Mouse (Mus musculus) forebrain, embryonic 14.5 days (tissue): Measurements from ENCODE around the gene Fam83f. TPM values are rescaled to one million over a fixed set of nuclear protein-coding genes. Genes with fewer than 3 reads are reported as not detected.
A peak's percentile ranks its signal among the peaks of the same experiment; 100 is the strongest.

Source experiments
- ATAC-seq: fragments of 200-750 bp; cut with Nextera tagmentation; 2 replicates; pipeline ENCODE4 v1.8.0; 2017; ENCODE audit warnings: mild to moderate bottlenecking, moderate library complexity
- DNase-seq: peaks from one replicate; pipeline ENCODE4 v3.0.0-alpha.2; 2015; ENCODE audit warnings: low spot score
- H3K27ac ChIP-seq: fragments of 300-500 bp; sonication (generic); 2 replicates; pipeline ENCODE4 v1.5.1; 2014; ENCODE audit warnings: low read depth, mild to moderate bottlenecking, control low read depth, low read length, moderate library complexity
- H3K27me3 ChIP-seq: fragments of 300-500 bp; sonication (generic); replicated peaks from 2 replicates; pipeline ENCODE4 v1.6.1; 2014; ENCODE audit warnings: low read length, control low read depth, mixed read lengths; ENCODE audit not compliant: control insufficient read depth, insufficient read depth
- H3K36me3 ChIP-seq: fragments of 300-500 bp; sonication (generic); 2 replicates; pipeline ENCODE4 v1.6.1; 2014; ENCODE audit warnings: low read length, control low read depth; ENCODE audit not compliant: control insufficient read depth, insufficient read depth
- H3K4me1 ChIP-seq: fragments of 300-500 bp; sonication (generic); 2 replicates; pipeline ENCODE4 v1.6.1; 2014; ENCODE audit warnings: antibody characterized with exemption, low read length, control low read depth; ENCODE audit not compliant: control insufficient read depth, insufficient read depth
- H3K4me2 ChIP-seq: fragments of 300-500 bp; sonication (generic); 2 replicates; pipeline ENCODE4 v1.6.1; 2014; ENCODE audit warnings: mild to moderate bottlenecking, control low read depth, low read length
- H3K4me3 ChIP-seq: fragments of 300-500 bp; sonication (generic); 2 replicates; pipeline ENCODE4 v1.5.1; 2014; ENCODE audit warnings: low read depth, low read length, control low read depth
- H3K9ac ChIP-seq: fragments of 300-500 bp; sonication (generic); 2 replicates; pipeline ENCODE4 v1.6.1; 2014; ENCODE audit warnings: mild to moderate bottlenecking, low read length, control low read depth, moderate library complexity
- H3K9me3 ChIP-seq: fragments of 300-500 bp; sonication (generic); replicated peaks from 2 replicates; pipeline ENCODE4 v1.6.1; 2016; ENCODE audit warnings: low read length, control low read depth, mixed read lengths; ENCODE audit not compliant: control insufficient read depth
- WGBS: fragments of 180-500 bp; shearing (Covaris S2); extraction: QIAGEN DNeasy Blood & Tissue Kit; methylation state at CpG from one replicate; pipeline ENCODE4 v1.1.7; 2014; 5-methylcytosine and 5-hydroxymethylcytosine counted together
- polyA plus RNA-seq: library from polyadenylated mRNA; unstranded; fragments of >200 nt; fragmentation: Nextera tagmentation; extraction: Ambion mirVana; gene quantifications from 2 replicates; pipeline ENCODE4 v1.2.1, GENCODE M21; 2014

The Fam83f gene
- polyA plus RNA-seq, 1 experiment from 2014 or later = not detected

DNA sequence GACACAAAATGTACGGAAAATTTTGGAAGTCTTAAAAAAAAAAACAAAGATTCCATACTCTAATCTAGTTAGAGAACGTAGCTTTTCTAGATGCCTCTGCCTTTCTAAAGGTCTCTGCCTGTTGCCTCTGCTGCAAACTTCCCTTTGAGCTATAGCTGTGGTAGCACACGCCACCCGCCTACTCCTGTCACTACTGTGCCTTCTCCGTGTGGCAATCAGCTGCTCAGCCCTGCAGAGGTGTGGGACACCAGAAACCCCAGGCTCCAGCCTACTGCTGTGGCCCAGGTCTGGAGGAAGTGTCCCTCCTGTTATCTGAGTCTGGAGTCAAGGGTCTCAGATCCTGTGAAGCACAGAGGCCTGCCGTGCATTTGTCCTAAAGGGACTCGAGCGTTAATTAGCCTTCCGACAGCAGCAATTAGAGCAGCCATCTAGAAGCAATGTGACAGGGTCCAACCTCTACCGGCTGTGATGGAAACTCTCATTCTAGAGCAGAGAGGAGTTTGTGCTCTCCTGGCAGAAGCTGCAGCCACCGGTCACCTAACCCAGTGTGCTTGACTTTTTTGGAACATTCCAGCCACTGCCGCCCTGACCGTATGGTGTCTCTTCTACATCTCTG, 34.8 kb upstream of the Fam83f start:
- WGBS = 36% methylated on average over 13 of the region's 13 CpGs
- ATAC-seq (no peak), DNase-seq (peak; percentile 52)
- H3K4me1 ChIP-seq = no peaks in the 10 kb centered on the region
- H3K27me3 ChIP-seq = no peaks in the 10 kb centered on the region
- H3K36me3 ChIP-seq = no peaks in the 10 kb centered on the region
- no peak overlapping the region for H3K27ac ChIP-seq
- H3K9ac ChIP-seq = no peak overlapping the region
- H3K4me2 ChIP-seq = no peak overlapping the region
- no peaks in the 10 kb centered on the region for H3K9me3 ChIP-seq
- no peak overlapping the region for H3K4me3 ChIP-seq

DNA sequence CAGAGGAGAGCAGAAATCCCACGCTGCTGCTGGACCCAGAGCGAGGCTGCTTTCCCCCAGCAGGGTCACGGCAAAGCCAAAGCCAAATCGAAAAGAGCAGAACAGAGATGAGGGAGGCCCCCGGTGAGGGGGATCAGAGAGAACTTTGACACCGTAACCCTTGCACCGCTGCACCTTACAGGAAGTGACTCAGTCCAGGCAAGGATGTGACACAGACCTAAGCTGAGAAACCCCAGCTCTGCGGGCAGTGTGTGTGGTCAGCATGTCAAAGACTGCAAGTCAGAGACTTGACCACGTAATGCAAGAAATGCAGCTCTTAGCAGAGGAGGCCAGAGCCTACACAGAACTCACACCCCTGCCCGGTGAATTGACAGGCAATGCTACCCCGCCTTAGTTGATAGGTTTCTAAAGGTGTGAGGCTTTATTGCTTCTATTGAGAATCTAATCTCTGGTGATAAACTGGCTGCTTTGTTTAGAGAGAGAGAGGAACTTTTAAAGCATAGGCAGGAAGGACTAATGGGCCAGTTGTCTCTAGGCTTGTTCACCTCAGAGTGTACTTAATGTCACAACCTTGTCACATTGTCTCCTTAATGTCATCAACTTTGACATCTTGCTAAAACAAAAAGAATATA, 32.5 kb upstream of the Fam83f start:
- no peak overlapping the region for H3K9ac ChIP-seq
- no peaks in the 10 kb centered on the region for H3K36me3 ChIP-seq
- no peak overlapping the region for H3K4me3 ChIP-seq
- H3K4me2 ChIP-seq = no peak overlapping the region
- 78% methylated on average over 11 of the region's 11 CpGs for WGBS
- no peaks in the 10 kb centered on the region for H3K27me3 ChIP-seq
- ATAC-seq (no peak), DNase-seq (no peak)
- H3K27ac ChIP-seq = no peak overlapping the region
- no peaks in the 10 kb centered on the region for H3K9me3 ChIP-seq
- no peaks in the 10 kb centered on the region for H3K4me1 ChIP-seq

GRCm38 (mm10) chr15:80639874-80640273, 31.8 kb upstream of the Fam83f start:
- 85% methylated on average over 3 of the region's 3 CpGs for WGBS
- ATAC-seq (no peak), DNase-seq (no peak)
- no peak overlapping the region for H3K9ac ChIP-seq
- no peak overlapping the region for H3K4me2 ChIP-seq
- no peaks in the 10 kb centered on the region for H3K4me1 ChIP-seq
- no peak overlapping the region for H3K4me3 ChIP-seq
- no peaks in the 10 kb centered on the region for H3K27me3 ChIP-seq
- H3K9me3 ChIP-seq = no peaks in the 10 kb centered on the region
- no peak overlapping the region for H3K27ac ChIP-seq
- H3K36me3 ChIP-seq = no peaks in the 10 kb centered on the region

- H3K4me1 ChIP-seq = no peaks in the 10 kb centered on the region
- no peaks in the 10 kb centered on the region for H3K36me3 ChIP-seq
- H3K27me3 ChIP-seq = no peaks in the 10 kb centered on the region
- H3K4me3 ChIP-seq = no peak overlapping the region
- no peaks in the 10 kb centered on the region for H3K9me3 ChIP-seq
- H3K4me2 ChIP-seq = no peak overlapping the region
- ATAC-seq (no peak), DNase-seq (no peak)
- H3K9ac ChIP-seq = no peak overlapping the region
- WGBS = 87% methylated on average over 2 of the region's 2 CpGs
- H3K27ac ChIP-seq = no peak overlapping the region
Observed at GRCm38 (mm10) chr15:80641702-80642435, 29.8 kb upstream of the Fam83f start.

DNA sequence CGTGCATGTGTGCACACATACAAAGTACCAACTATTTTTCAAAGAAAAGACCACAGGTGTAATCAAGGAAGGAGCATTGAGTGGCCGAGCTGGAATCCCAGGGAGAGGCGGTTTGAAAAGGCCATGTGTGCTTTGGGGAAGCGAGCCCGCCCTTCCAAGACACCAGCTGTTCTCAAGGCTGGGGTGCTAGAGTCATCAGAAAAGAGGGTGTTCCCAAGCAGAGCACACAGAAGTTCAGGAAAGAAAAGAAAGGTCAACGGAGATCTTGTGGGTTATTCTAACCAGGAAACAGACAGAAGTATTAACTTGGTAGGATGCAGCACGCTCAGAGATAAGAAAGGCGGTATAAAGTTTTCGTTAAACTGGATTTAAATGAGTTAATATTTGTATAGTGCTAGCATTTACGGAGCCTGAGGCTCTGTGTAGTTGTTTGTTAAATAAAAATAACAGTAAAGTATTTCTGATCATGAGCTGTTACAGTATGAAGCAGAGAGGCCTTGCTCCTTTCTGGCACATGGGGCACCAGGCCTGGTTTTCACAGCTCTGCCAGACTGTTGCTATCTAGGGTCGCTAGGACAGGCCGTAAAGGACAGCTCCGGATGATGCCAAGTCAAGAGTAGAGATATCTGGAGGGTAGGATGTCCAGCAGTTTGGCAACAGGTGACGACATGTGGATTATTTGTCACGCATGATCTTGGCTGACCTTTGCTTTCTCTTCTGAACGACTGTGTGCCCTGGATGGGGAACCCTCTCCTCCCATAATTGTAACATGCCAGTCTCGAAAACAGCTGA, 26.4 kb upstream of the Fam83f start:
- H3K27ac ChIP-seq = no peak overlapping the region
- 86% methylated on average over 17 of the region's 17 CpGs for WGBS
- no peak overlapping the region for H3K4me3 ChIP-seq
- H3K9me3 ChIP-seq = no peaks in the 10 kb centered on the region
- no peaks in the 10 kb centered on the region for H3K27me3 ChIP-seq
- no peak overlapping the region for H3K9ac ChIP-seq
- no peaks in the 10 kb centered on the region for H3K4me1 ChIP-seq
- no peaks in the 10 kb centered on the region for H3K36me3 ChIP-seq
- no peak overlapping the region for H3K4me2 ChIP-seq
- no peak for DNase-seq
- ATAC-seq = no peak

DNA sequence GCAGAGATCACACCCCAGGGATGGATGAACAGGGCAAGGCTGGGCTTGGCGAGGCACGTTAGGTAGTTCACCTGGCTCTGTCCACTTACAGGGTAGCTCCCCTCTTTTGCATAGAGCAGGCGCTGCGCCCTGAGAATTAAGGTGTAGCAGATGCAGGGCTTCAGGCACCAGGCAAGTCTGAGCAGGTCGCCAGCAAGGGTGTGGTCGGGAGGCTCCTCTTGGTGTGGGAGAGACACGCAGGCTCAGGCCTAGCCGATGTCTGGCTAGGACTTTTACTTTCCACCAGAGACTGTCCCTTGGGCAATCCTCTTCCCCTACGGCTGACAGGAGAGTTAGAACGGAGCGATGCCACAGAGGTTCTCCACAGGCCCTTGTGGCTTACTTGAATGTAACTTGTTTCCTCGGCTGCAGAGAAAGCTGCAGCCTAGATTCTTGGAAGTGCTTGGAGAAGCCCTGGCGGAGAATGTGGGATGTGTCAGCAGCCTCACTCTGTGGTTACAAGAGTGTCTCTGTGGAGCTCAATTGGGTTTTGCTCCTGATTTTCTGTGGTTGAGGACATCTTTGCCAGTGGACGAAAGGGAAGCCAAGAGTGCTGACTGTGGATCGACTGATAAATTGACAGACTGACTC, 22.6 kb upstream of the Fam83f start:
- ATAC-seq (no peak), DNase-seq (no peak)
- WGBS = 79% methylated on average over 15 of the region's 15 CpGs

GRCm38 (mm10) chr15:80650412-80650811, 21.2 kb upstream of the Fam83f start:
- WGBS = 100% methylated on average over 2 of the region's 2 CpGs
- Histone ChIP-seq H3K9me3 (no peaks in the 10 kb centered on the region), H3K27me3 (no peaks in the 10 kb centered on the region), H3K36me3 (no peaks in the 10 kb centered on the region), H3K27ac (no peak overlapping the region), H3K4me1 (no peaks in the 10 kb centered on the region), H3K4me3 (no peak overlapping the region), H3K9ac (no peak overlapping the region), H3K4me2 (no peak overlapping the region)
- ATAC-seq (no peak), DNase-seq (no peak)

More for the DNA sequence above, 22.6 kb upstream of the Fam83f start:
- Histone ChIP-seq H3K9ac (no peak overlapping the region), H3K27ac (no peak overlapping the region), H3K4me1 (no peaks in the 10 kb centered on the region), H3K4me2 (no peak overlapping the region), H3K27me3 (no peaks in the 10 kb centered on the region), H3K36me3 (no peaks in the 10 kb centered on the region), H3K4me3 (no peak overlapping the region), H3K9me3 (no peaks in the 10 kb centered on the region)

- H3K9ac ChIP-seq = no peak overlapping the region
- no peaks in the 10 kb centered on the region for H3K36me3 ChIP-seq
- H3K4me3 ChIP-seq = no peak overlapping the region
- DNase-seq = no peak
- H3K4me2 ChIP-seq = no peak overlapping the region
- H3K9me3 ChIP-seq = no peaks in the 10 kb centered on the region
- H3K27ac ChIP-seq = no peak overlapping the region
- no peaks in the 10 kb centered on the region for H3K27me3 ChIP-seq
- H3K4me1 ChIP-seq = peaks cover 3% of the 10 kb centered on the region; the same call in 1 of the 2 replicates
- WGBS = 90% methylated on average over 8 of the region's 8 CpGs
- ATAC-seq = no peak
Observed at GRCm38 (mm10) chr15:80653865-80654264, 17.8 kb upstream of the Fam83f start.
